Mouse (Mus musculus): ENCODE measurements around the gene Ptpn6. TPM values are rescaled to one million over a fixed set of nuclear protein-coding genes. Genes with fewer than 3 reads are reported as not detected.

Ptpn6 gene
- polyA plus RNA-seq, 1 experiment, result 6.5 TPM

- no peak overlapping the region for H3K4me3 ChIP-seq (ENCODE audit: insufficient read depth, low read length)
- no peak for TF ChIP-seq CTCF (IDR thresholded peaks at IDR 0.05; ENCODE audit: extremely low read depth, insufficient read depth, low read length)
- TF ChIP-seq POLR2A (IDR thresholded peaks at IDR 0.05; ENCODE audit: extremely low read depth, insufficient read depth, low read length), result no peak
- H3K27ac ChIP-seq (ENCODE audit: insufficient read depth, low read length), result no peak overlapping the region
- H3K4me1 ChIP-seq (ENCODE audit: control insufficient read depth, insufficient read depth, low read length), result peaks cover 2% of the 10 kb centered on the region
These were observed 1.5 kb downstream of the Ptpn6 start for GRCm38 (mm10) chr6:124737040-124737439.

GRCm38 (mm10) chr6:124734417-124734816, 4.1 kb downstream of the Ptpn6 start:
- H3K4me1 ChIP-seq (ENCODE audit: control insufficient read depth, insufficient read depth, low read length), result no peaks in the 10 kb centered on the region
- no peak overlapping the region for H3K4me3 ChIP-seq (ENCODE audit: insufficient read depth, low read length)
- H3K27ac ChIP-seq (ENCODE audit: insufficient read depth, low read length), result no peak overlapping the region
- no peak for TF ChIP-seq POLR2A (IDR thresholded peaks at IDR 0.05; ENCODE audit: extremely low read depth, insufficient read depth, low read length)
- TF ChIP-seq CTCF (IDR thresholded peaks at IDR 0.05; ENCODE audit: extremely low read depth, insufficient read depth, low read length), result no peak

GRCm38 (mm10) chr6:124732476-124733370, 5.8 kb downstream of the Ptpn6 start:
- no peak for TF ChIP-seq CTCF (IDR thresholded peaks at IDR 0.05; ENCODE audit: extremely low read depth, insufficient read depth, low read length)
- no peak for TF ChIP-seq POLR2A (IDR thresholded peaks at IDR 0.05; ENCODE audit: extremely low read depth, insufficient read depth, low read length)
- Histone ChIP-seq H3K4me3 (ENCODE audit: insufficient read depth, low read length) (0 out of 2 replicates have a peak overlapping the region, but pooled peaks have one; percentile 11), H3K4me1 (ENCODE audit: control insufficient read depth, insufficient read depth, low read length) (no peaks in the 10 kb centered on the region), H3K27ac (ENCODE audit: insufficient read depth, low read length) (no peak overlapping the region; the same call in 1 of the 2 replicates)

GRCm38 (mm10) chr6:124731038-124731437, 7.5 kb downstream of the Ptpn6 start:
- TF ChIP-seq POLR2A (IDR thresholded peaks at IDR 0.05; ENCODE audit: extremely low read depth, insufficient read depth, low read length), result no peak
- no peak for TF ChIP-seq CTCF (IDR thresholded peaks at IDR 0.05; ENCODE audit: extremely low read depth, insufficient read depth, low read length)
- Histone ChIP-seq H3K27ac (ENCODE audit: insufficient read depth, low read length) (no peak overlapping the region), H3K4me3 (ENCODE audit: insufficient read depth, low read length) (no peak overlapping the region), H3K4me1 (ENCODE audit: control insufficient read depth, insufficient read depth, low read length) (no peaks in the 10 kb centered on the region)

GRCm38 (mm10) chr6:124729850-124730705, 8.4 kb downstream of the Ptpn6 start:
- no peak overlapping the region; the same call in 1 of the 2 replicates for H3K27ac ChIP-seq (ENCODE audit: insufficient read depth, low read length)
- no peak overlapping the region for H3K4me3 ChIP-seq (ENCODE audit: insufficient read depth, low read length)
- TF ChIP-seq CTCF (IDR thresholded peaks at IDR 0.05; ENCODE audit: extremely low read depth, insufficient read depth, low read length) (no peak), POLR2A (IDR thresholded peaks at IDR 0.05; ENCODE audit: extremely low read depth, insufficient read depth, low read length) (no peak)
- no peaks in the 10 kb centered on the region for H3K4me1 ChIP-seq (ENCODE audit: control insufficient read depth, insufficient read depth, low read length)

- Histone ChIP-seq H3K27ac (ENCODE audit: insufficient read depth, low read length) (no peak overlapping the region), H3K4me3 (ENCODE audit: insufficient read depth, low read length) (no peak overlapping the region), H3K4me1 (ENCODE audit: control insufficient read depth, insufficient read depth, low read length) (no peaks in the 10 kb centered on the region)
- TF ChIP-seq POLR2A (IDR thresholded peaks at IDR 0.05; ENCODE audit: extremely low read depth, insufficient read depth, low read length), result no peak
- no peak for TF ChIP-seq CTCF (IDR thresholded peaks at IDR 0.05; ENCODE audit: extremely low read depth, insufficient read depth, low read length)
These were observed 9.9 kb downstream of the Ptpn6 start for GRCm38 (mm10) chr6:124728621-124729020.

- TF ChIP-seq POLR2A (IDR thresholded peaks at IDR 0.05; ENCODE audit: extremely low read depth, insufficient read depth, low read length) (no peak), CTCF (IDR thresholded peaks at IDR 0.05; ENCODE audit: extremely low read depth, insufficient read depth, low read length) (no peak)
- Histone ChIP-seq H3K4me3 (ENCODE audit: insufficient read depth, low read length) (no peak overlapping the region), H3K27ac (ENCODE audit: insufficient read depth, low read length) (no peak overlapping the region), H3K4me1 (ENCODE audit: control insufficient read depth, insufficient read depth, low read length) (no peaks in the 10 kb centered on the region)
These were observed 14.0 kb downstream of the Ptpn6 start for GRCm38 (mm10) chr6:124724472-124724871.

GRCm38 (mm10) chr6:124723541-124723940, 15.0 kb downstream of the Ptpn6 start:
- Histone ChIP-seq H3K27ac (ENCODE audit: insufficient read depth, low read length) (no peak overlapping the region), H3K4me3 (ENCODE audit: insufficient read depth, low read length) (no peak overlapping the region), H3K4me1 (ENCODE audit: control insufficient read depth, insufficient read depth, low read length) (no peaks in the 10 kb centered on the region)
- no peak for TF ChIP-seq CTCF (IDR thresholded peaks at IDR 0.05; ENCODE audit: extremely low read depth, insufficient read depth, low read length)
- TF ChIP-seq POLR2A (IDR thresholded peaks at IDR 0.05; ENCODE audit: extremely low read depth, insufficient read depth, low read length), result no peak

GRCm38 (mm10) chr6:124722876-124723473, 15.5 kb downstream of the Ptpn6 start:
- Histone ChIP-seq H3K4me3 (ENCODE audit: insufficient read depth, low read length) (no peak overlapping the region), H3K27ac (ENCODE audit: insufficient read depth, low read length) (no peak overlapping the region), H3K4me1 (ENCODE audit: control insufficient read depth, insufficient read depth, low read length) (no peaks in the 10 kb centered on the region)
- TF ChIP-seq POLR2A (IDR thresholded peaks at IDR 0.05; ENCODE audit: extremely low read depth, insufficient read depth, low read length) (no peak), CTCF (IDR thresholded peaks at IDR 0.05; ENCODE audit: extremely low read depth, insufficient read depth, low read length) (no peak)
